Mouse (Mus musculus) myocyte (in vitro differentiated cells): Measurements from ENCODE around the gene Wdr74. TPM values are rescaled to one million over a fixed set of nuclear protein-coding genes. Genes with fewer than 3 reads are reported as not detected.

Experiments used
- H3K27me3 ChIP-seq: one replicate; pipeline ENCODE4 v1.6.1; 2011; ENCODE audit not compliant: control insufficient read depth, insufficient read depth, insufficient read length
- H3K36me3 ChIP-seq: one replicate; pipeline ENCODE4 v1.6.1; 2011; ENCODE audit not compliant: control insufficient read depth, insufficient read depth
- H3K4me2 ChIP-seq: one replicate; pipeline ENCODE4 v1.6.1; 2011; ENCODE audit warnings: low read depth, control low read depth
- H3K4me3 ChIP-seq: one replicate; pipeline ENCODE4 v1.5.1; 2011; ENCODE audit warnings: mild to moderate bottlenecking, control low read depth, moderate library complexity
- H3K79me2 ChIP-seq: one replicate; pipeline ENCODE4 v1.6.1; 2011; ENCODE audit not compliant: control insufficient read depth, insufficient read depth
- H3ac ChIP-seq: one replicate; pipeline ENCODE4 v1.6.1; 2011; ENCODE audit not compliant: control insufficient read depth, insufficient read length
- CEBPB ChIP-seq: IDR thresholded peaks from 2 replicates; pipeline ENCODE4 v1.6.1; 2011; ENCODE audit warnings: mild to moderate bottlenecking, moderate library complexity; ENCODE audit not compliant: poor library complexity, insufficient read depth, severe bottlenecking
- E2F4 ChIP-seq: IDR thresholded peaks from one replicate; pipeline ENCODE4 v1.6.1; 2011; ENCODE audit warnings: mild to moderate bottlenecking, control low read depth, moderate library complexity; ENCODE audit not compliant: insufficient read depth
- MAX ChIP-seq: IDR thresholded peaks from one replicate; pipeline ENCODE4 v1.6.1; 2011; ENCODE audit warnings: low read depth, mild to moderate bottlenecking, control low read depth
- MYOD1 ChIP-seq, 3 experiments: IDR thresholded peaks; one replicate each; pipeline ENCODE4 v1.6.1; 2011; ENCODE audit warnings: control low read depth in 2 of 3, low read depth in 2 of 3, mild to moderate bottlenecking in 2 of 3, moderate library complexity in 1 of 3; ENCODE audit not compliant: insufficient read length in 2 of 3, control insufficient read depth in 1 of 3
- MYOG ChIP-seq, 3 experiments: IDR thresholded peaks; one replicate each; pipeline ENCODE4 v1.6.1; 2011; ENCODE audit warnings: control low read depth in 2 of 3, low read depth in 2 of 3, mild to moderate bottlenecking in 2 of 3; ENCODE audit not compliant: insufficient read length in 2 of 3, control insufficient read depth in 1 of 3, insufficient read depth in 1 of 3
- POLR2A ChIP-seq: IDR thresholded peaks from one replicate; pipeline ENCODE4 v1.6.1; 2011; ENCODE audit warnings: low read depth, mild to moderate bottlenecking, control low read depth, moderate library complexity; ENCODE audit not compliant: insufficient read length
- POLR2AphosphoS2 ChIP-seq: IDR thresholded peaks from one replicate; pipeline ENCODE4 v1.6.1; 2011; ENCODE audit warnings: low read depth, control low read depth; ENCODE audit not compliant: insufficient read length
- REST ChIP-seq: IDR thresholded peaks from one replicate; pipeline ENCODE4 v1.6.1; 2011; ENCODE audit warnings: mild to moderate bottlenecking, control low read depth, moderate library complexity; ENCODE audit not compliant: insufficient read depth, insufficient read length
- SRF ChIP-seq: IDR thresholded peaks from one replicate; pipeline ENCODE4 v1.6.1; 2011; ENCODE audit warnings: low read depth; ENCODE audit not compliant: control insufficient read depth, insufficient read length
- TCF12 ChIP-seq: IDR thresholded peaks from one replicate; pipeline ENCODE4 v1.6.1; 2011; ENCODE audit warnings: mild to moderate bottlenecking, control low read depth; ENCODE audit not compliant: poor library complexity, insufficient read depth, severe bottlenecking
- TCF3 ChIP-seq: IDR thresholded peaks from one replicate; pipeline ENCODE4 v1.6.1; 2011; ENCODE audit warnings: low read depth, control low read depth; ENCODE audit not compliant: insufficient read length
- USF1 ChIP-seq: IDR thresholded peaks from one replicate; pipeline ENCODE4 v1.6.1; 2011; ENCODE audit warnings: low read depth, mild to moderate bottlenecking, control low read depth, moderate library complexity
- polyA plus RNA-seq: library from polyadenylated mRNA; unstranded; fragments of >200 nt; fragmentation: generic; extraction: Trizol; gene quantifications from one replicate; pipeline ENCODE4 v1.2.1, GENCODE M21; 2012; ENCODE audit warnings: missing spikeins

The Wdr74 gene
- polyA plus RNA-seq, 1 experiment = 109 TPM

DNA sequence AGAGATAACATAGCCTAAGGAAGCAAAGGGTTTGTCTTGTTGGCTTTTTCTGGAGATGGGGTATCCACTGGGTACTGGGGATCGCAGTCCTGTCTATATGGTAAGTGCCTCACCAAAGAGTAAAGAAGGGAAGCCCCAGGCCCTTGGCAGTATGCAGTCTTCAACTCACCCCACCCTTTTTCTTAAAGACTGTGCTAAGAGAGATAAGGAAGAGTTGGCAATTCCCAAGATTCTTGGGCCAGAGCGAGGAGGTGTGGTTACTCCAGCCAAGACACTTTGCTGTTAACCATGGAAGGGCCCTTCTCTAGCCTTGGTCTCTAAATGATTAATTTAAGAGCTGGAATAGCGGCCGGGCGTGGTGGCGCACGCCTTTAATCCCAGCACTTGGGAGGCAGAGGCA lies 28.7 kb upstream of the Wdr74 start:
- Histone ChIP-seq H3K79me2 (peaks cover 26% of the 10 kb centered on the region), H3K4me3 (no peak overlapping the region), H3K4me2 (no peak overlapping the region), H3K36me3 (peaks cover 53% of the 10 kb centered on the region), H3K27me3 (no peaks in the 10 kb centered on the region), H3ac (no peak overlapping the region)
- TF ChIP-seq SRF = no peak
- TF ChIP-seq CEBPB = no peak
- no peak for TF ChIP-seq E2F4
- TF ChIP-seq REST = no peak
- TF ChIP-seq MYOD1 (IDR thresholded peaks at IDR 0.05; ENCODE audit: control insufficient read depth in 1 of 3, insufficient read length in 2 of 3, low read depth in 2 of 3) = no peak
- TF ChIP-seq MAX = no peak
- no peak for TF ChIP-seq MYOG (IDR thresholded peaks at IDR 0.05; ENCODE audit: control insufficient read depth in 1 of 3, insufficient read depth in 1 of 3, insufficient read length in 2 of 3, low read depth in 2 of 3)
- TF ChIP-seq TCF3 = no peak
- no peak for TF ChIP-seq POLR2A
- TF ChIP-seq POLR2AphosphoS2 = no peak
- no peak for TF ChIP-seq USF1
- no peak for TF ChIP-seq TCF12

DNA sequence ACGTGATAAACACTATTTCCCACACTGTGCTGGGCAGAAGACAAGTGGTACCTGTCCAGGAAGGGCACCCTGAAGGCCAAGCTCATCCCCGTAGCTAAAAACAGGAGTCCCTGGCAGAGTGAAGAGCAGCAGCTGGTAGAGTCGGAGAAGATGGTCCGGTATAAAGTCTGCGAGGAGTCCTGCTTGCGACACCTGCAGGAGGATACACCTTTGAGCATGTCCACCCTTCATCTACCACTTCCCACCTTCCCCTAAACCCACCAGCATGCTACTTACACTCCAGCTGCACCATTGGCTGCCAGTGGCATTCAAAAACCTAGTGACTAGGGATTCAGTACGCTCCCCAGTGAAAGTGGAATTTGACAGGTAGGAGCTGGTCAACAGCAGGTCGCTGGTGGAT lies 26.7 kb upstream of the Wdr74 start:
- TF ChIP-seq POLR2AphosphoS2 (peak; percentile 58), TCF3 (no peak), POLR2A (peak; percentile 47), SRF (no peak), MYOD1 (IDR thresholded peaks at IDR 0.05; ENCODE audit: control insufficient read depth in 1 of 3, insufficient read length in 2 of 3, low read depth in 2 of 3) (no peak), TCF12 (no peak)
- Histone ChIP-seq H3K4me2 (no peak overlapping the region), H3K36me3 (peaks cover 59% of the 10 kb centered on the region), H3K27me3 (no peaks in the 10 kb centered on the region), H3K79me2 (peaks cover 45% of the 10 kb centered on the region), H3K4me3 (no peak overlapping the region), H3ac (no peak overlapping the region)

DNA sequence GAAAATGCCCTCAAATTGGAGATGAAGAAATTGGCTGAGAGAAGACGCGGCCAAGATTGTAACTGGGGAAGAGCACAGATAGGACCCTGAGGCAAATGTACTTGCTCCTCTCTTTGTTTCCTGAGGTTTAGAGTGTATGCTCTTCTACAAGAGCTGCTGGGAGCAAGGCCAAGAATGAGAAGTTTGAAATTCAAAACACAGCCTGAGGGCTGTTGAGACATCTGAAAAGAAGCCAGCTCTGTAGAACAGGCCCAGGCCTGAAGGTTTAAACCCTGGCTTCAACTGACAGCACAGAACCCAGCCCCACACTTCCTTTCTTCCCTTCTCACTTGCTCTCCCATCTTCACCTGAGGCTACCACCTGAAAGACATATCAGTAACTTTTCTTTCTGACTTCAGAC lies 25.6 kb upstream of the Wdr74 start:
- Histone ChIP-seq H3ac (no peak overlapping the region), H3K36me3 (peaks cover 59% of the 10 kb centered on the region), H3K4me2 (peak overlapping the region; percentile 95), H3K4me3 (peak overlapping the region; percentile 93), H3K79me2 (peaks cover 56% of the 10 kb centered on the region), H3K27me3 (no peaks in the 10 kb centered on the region)
- TF ChIP-seq TCF3 (no peak), MYOG (IDR thresholded peaks at IDR 0.05; ENCODE audit: control insufficient read depth in 1 of 3, insufficient read depth in 1 of 3, insufficient read length in 2 of 3, low read depth in 2 of 3) (no peak), POLR2AphosphoS2 (peak; percentile 42)

DNA sequence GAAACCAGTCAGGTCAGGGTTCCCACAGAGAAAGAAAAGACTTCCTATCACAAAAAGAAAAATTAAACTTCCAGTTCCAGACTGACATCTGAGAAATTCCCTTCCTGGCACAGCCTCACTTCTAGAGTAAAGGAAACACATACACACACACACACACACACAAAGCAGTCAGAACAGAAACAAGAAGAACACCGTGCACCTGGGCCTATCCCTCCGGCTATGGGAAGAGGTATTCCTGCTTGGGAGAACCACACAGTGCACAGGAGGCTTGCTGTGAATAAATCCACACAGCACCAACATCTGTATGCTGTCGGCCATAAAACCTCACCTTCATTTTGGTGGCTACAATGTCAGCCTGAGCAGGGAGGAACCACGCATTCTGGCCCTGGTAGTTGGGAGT lies 24.1 kb upstream of the Wdr74 start:
- Histone ChIP-seq H3K4me3 (peak overlapping the region; percentile 93), H3K27me3 (no peaks in the 10 kb centered on the region), H3K36me3 (peaks cover 59% of the 10 kb centered on the region), H3ac (peak overlapping the region; percentile 36), H3K4me2 (peak overlapping the region; percentile 95), H3K79me2 (peaks cover 60% of the 10 kb centered on the region)
- TF ChIP-seq POLR2A (peak; percentile 18), REST (no peak), POLR2AphosphoS2 (peak; percentile 78)

DNA sequence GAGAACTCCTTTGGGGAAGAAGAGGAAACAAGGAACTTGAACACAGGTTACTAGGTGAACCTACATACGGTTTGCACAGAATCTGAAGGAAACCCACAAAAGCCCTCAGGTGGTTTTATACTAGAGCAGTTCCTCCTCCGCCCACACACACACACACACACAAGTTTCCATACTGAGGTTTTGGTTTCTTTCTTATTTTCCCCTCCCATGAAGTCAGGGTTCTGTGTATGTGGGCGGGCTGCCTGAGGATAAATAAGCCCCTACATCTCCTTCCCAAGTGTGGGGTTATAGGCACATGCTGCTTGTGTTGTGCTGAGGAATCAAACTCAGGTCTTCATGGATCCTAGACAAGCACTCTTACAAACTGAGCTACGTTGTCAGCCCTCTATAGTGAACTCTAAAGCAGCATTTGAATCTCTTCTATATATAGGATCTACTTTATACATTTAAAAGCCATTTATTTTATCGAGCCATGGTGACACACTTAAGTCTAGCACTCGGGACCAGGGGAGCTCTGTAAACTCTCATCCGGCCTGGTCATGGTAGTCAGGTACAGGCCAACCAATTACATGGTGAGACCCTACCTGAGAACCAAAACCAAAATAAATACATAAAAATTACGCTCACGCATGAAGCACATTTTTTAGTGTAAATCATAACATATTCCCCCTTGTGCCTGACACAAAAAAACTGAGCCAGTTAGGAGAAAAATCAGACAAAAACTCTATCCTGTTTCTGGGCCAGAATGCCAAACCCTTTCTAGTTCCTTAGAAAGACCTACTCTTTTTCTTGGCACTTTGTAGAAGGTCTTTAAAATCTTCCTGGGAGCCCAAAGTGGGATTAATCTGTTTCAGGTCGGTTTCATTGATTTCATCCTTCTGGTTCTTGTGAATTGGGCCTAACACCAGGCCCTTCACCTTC lies 23.4 kb upstream of the Wdr74 start:
- H3K4me2 ChIP-seq = peak overlapping the region; percentile 95
- H3K36me3 ChIP-seq = peaks cover 54% of the 10 kb centered on the region
- TF ChIP-seq POLR2AphosphoS2 (peak; percentile 34), MYOG (IDR thresholded peaks at IDR 0.05; ENCODE audit: control insufficient read depth in 1 of 3, insufficient read depth in 1 of 3, insufficient read length in 2 of 3, low read depth in 2 of 3) (no peak)
- no peaks in the 10 kb centered on the region for H3K27me3 ChIP-seq
- peak overlapping the region; percentile 68 for H3ac ChIP-seq
- H3K79me2 ChIP-seq = peaks cover 65% of the 10 kb centered on the region
- H3K4me3 ChIP-seq = peak overlapping the region; percentile 93
